Mouse (Mus musculus) brain, adult 2 months (tissue): ENCODE measurements around the gene Vmn1r30.

Source experiments
- DNase-seq: peaks from one replicate; pipeline ENCODE4 v3.0.0; 2011; ENCODE audit warnings: low read depth, low spot score

The Vmn1r30 gene

GRCm38 (mm10) chr6:58443285-58443684 lies at the start of gene Vmn1r30:
TSS of gene Vmn1r30 (minus strand) at chr6:58443385.
- no peak for DNase-seq

GRCm38 (mm10) chr6:58475230-58475629 lies 32.0 kb upstream of the Vmn1r30 start, which contains the start of gene Vmn1r31:
TSS of gene Vmn1r31 (minus strand) at chr6:58475330.
- DNase-seq: no peak
